ENCODE assay signal across 22 mouse cellular contexts in the genomic region with DNA sequence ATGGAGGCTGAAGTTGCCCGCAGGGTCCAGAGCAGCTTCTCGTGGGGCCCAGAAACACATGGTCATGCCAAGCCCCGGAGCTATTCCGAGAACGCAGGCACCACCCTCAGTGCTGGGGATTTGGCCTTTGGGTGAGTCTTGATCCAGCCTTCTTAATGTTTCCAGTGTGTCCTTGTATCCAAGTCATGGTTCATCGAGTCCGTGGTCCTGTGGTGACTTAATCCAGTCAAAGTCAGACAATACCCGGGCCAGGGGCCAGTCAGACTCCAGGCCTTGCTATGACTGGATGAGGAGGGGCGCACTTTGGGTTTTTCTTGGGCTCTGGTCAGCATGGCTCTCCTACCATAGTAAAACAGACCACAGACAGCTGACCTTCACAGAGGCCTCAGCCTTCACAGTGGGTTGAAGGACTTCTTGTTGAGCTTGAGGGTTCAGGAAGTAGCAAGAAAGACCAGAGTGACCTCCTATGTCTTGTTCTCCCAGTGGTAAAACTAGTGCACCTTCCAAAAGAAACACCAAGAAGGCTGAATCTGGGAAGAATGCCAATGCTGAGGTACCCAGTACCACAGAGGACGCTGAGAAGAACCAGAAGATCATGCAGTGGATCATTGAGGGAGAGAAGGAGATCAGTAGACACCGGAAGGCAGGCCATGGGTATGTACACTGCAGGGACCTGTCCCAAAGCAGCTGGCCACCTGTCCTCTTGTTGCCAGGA. TPM values are rescaled to one million over a fixed set of nuclear protein-coding genes. Genes with fewer than 3 reads are reported as not detected.
A peak's percentile ranks its signal among the peaks of the same experiment; 100 is the strongest.
DNase-seq lines count a peak whose midpoint lies in the region; ATAC-seq and TF ChIP-seq lines count a peak whose summit lies in the region.
"Had no signal": no experiment of that assay in that cellular context is flagged by ENCODE, and none has a peak within 500 bp of the region (broad histone marks: within the 10 kb centered on the region; RNA-seq: fewer than 3 reads in every experiment).

No protein-coding gene starts in this region.

- no peak overlapping the region for H3K27ac ChIP-seq in kidney, adult 2 months (ENCODE audit: insufficient read depth, low read depth, low read length)
- no peak overlapping the region for H3K27ac ChIP-seq in kidney, embryonic 14.5 days (ENCODE audit: low read depth, low read length)

- ATAC-seq in kidney, embryonic 14.5 days (ENCODE audit: low FRiP score, low TSS enrichment), result no peak
- ATAC-seq: activated CD4-positive, CD25-positive, alpha-beta regulatory T cell, adult 4 months; CD4-positive, CD25-positive, alpha-beta regulatory T cell, adult 4 months; Patski had no signal

- no peak overlapping the region for H3K9ac ChIP-seq in kidney, embryonic 14.5 days (ENCODE audit: low read depth, low read length)

- H3K27me3 ChIP-seq in kidney, adult 2 months (replicated peaks; ENCODE audit: control insufficient read depth, insufficient read depth, low read length), result no peaks in the 10 kb centered on the region
- H3K27me3 ChIP-seq in kidney, embryonic 14.5 days (ENCODE audit: control insufficient read depth, insufficient read depth, low read length), result no peaks in the 10 kb centered on the region
- H3K27me3 ChIP-seq: CH12.LX, Patski had no signal

- H3K36me3 ChIP-seq in kidney, adult 2 months (ENCODE audit: control insufficient read depth, insufficient read depth, low read length), result peaks cover 2% of the 10 kb centered on the region
- H3K36me3 ChIP-seq in kidney, embryonic 14.5 days (ENCODE audit: control insufficient read depth, insufficient read depth, low read length), result peaks cover 92% of the 10 kb centered on the region

- no peak for TF ChIP-seq CTCF in kidney, adult 2 months (conservative IDR thresholded peaks at IDR 0.05; ENCODE audit: insufficient read depth, insufficient read length, low read depth, low read length)

- 65% methylated on average over 11 of the region's 11 CpGs for WGBS in kidney, adult 2 months
- 97% methylated on average over 11 of the region's 11 CpGs for WGBS in kidney, embryonic 14.5 days

- peaks cover 7% of the 10 kb centered on the region; the same call in 1 of the 2 replicates for H3K4me1 ChIP-seq in kidney, adult 2 months (ENCODE audit: control insufficient read depth, insufficient read depth, low read length)
- H3K4me1 ChIP-seq in kidney, embryonic 14.5 days (ENCODE audit: control insufficient read depth, insufficient read depth, low read length), result no peaks in the 10 kb centered on the region

- H3K4me3 ChIP-seq in kidney, adult 2 months (ENCODE audit: insufficient read depth, low read depth, low read length), result no peak overlapping the region
- H3K4me3 ChIP-seq in kidney, embryonic 14.5 days (ENCODE audit: low read length), result no peak overlapping the region

- DNase-seq in kidney, adult 2 months, result peak; percentile 63
- DNase-seq in kidney, adult 18-20 months, result no peak
- DNase-seq in kidney, adult 9 months, result peak; percentile 47
- peak; percentile 20 for DNase-seq in adipocyte (ENCODE audit: low spot score)
- DNase-seq in gonadal fat pad, adult 2 months (ENCODE audit: low read depth), result peak; percentile 80
- DNase-seq in spleen, postnatal 14 days (ENCODE audit: low spot score in 2 of 2), result no peak
- no peak for DNase-seq in gastrocnemius, postnatal 4 days (ENCODE audit: low spot score in 2 of 2)
- DNase-seq: adrenal gland, adult 2 months; adrenal gland, adult 8-10 months; adrenal gland, postnatal 10 days; adrenal gland, postnatal 14 days; adrenal gland, postnatal 25 days; adrenal gland, postnatal 36 days; B cell, adult 2 months had no signal

- TF ChIP-seq POLR2A in kidney, adult 2 months (IDR thresholded peaks at IDR 0.05; ENCODE audit: low read depth, low read length), result no peak

- H3K4me2 ChIP-seq in kidney, embryonic 14.5 days (replicated peaks; ENCODE audit: low read depth, low read length), result no peak overlapping the region

- H3K9me3 ChIP-seq in kidney, embryonic 14.5 days (ENCODE audit: control insufficient read depth, low read length), result no peaks in the 10 kb centered on the region
- H3K9me3 ChIP-seq: G1E had no signal

RNA-seq across cellular contexts. Expression of a gene that starts 10.6 kb away (rescaled TPM):
- 0.20 and 0.37 TPM in 2 replicates for polyA plus RNA-seq in kidney, adult 2 months (2012; rRNA removed)
- polyA plus RNA-seq in kidney, embryonic 14.5 days (2014; fragmentation: Nextera tagmentation; extraction: Ambion mirVana), result 0.38 and 0.46 TPM in 2 replicates
- 0.15 TPM in 1 of 2 replicates, not detected in the other for polyA plus RNA-seq in gonadal fat pad, adult 2 months (2012; rRNA removed)
- total RNA-seq in gastrocnemius, postnatal 4 days (2021), result under 1 TPM in 1 of 2 experiments, not detected in 1; 0.21 TPM
- polyA plus RNA-seq: activated CD4-positive, CD25-positive, alpha-beta regulatory T cell, adult 4 months; CD4-positive, CD25-positive, alpha-beta regulatory T cell, adult 4 months had no signal

RNA-seq across cellular contexts. Expression of a gene that starts 14.5 kb away (rescaled TPM):
- polyA plus RNA-seq in kidney, adult 2 months (2012; rRNA removed), result 25.0 and 32.0 TPM in 2 replicates
- 5.2 and 5.9 TPM in 2 replicates for polyA plus RNA-seq in kidney, embryonic 14.5 days (2014; fragmentation: Nextera tagmentation; extraction: Ambion mirVana)
- 27.1 and 28.9 TPM in 2 replicates for polyA plus RNA-seq in gonadal fat pad, adult 2 months (2012; rRNA removed)
- total RNA-seq in gastrocnemius, postnatal 4 days (2021), result 1 to 10 TPM in 1 of 2 experiments, under 1 TPM in 1; 0.65 to 1.3 TPM
- polyA plus RNA-seq: C2C12 had no signal

RNA-seq across cellular contexts. Expression of a gene that starts 19.3 kb away (rescaled TPM):
- polyA plus RNA-seq in kidney, adult 2 months (2012; rRNA removed), result 3.4 and 4.4 TPM in 2 replicates
- polyA plus RNA-seq in kidney, embryonic 14.5 days (2014; fragmentation: Nextera tagmentation; extraction: Ambion mirVana), result 6.3 and 6.9 TPM in 2 replicates
- 3.2 and 3.3 TPM in 2 replicates for polyA plus RNA-seq in gonadal fat pad, adult 2 months (2012; rRNA removed)
- 1 to 10 TPM; 3.7 to 4.2 TPM for total RNA-seq in gastrocnemius, postnatal 4 days (2021)
- polyA plus RNA-seq: activated CD4-positive, CD25-positive, alpha-beta regulatory T cell, adult 4 months; CD4-positive, CD25-positive, alpha-beta regulatory T cell, adult 4 months had no signal

RNA-seq across cellular contexts. Expression of a gene that starts 49.8 kb away (rescaled TPM):
- 16.3 and 18.5 TPM in 2 replicates for polyA plus RNA-seq in kidney, adult 2 months (2012; rRNA removed)
- 8.9 and 10.2 TPM in 2 replicates for polyA plus RNA-seq in kidney, embryonic 14.5 days (2014; fragmentation: Nextera tagmentation; extraction: Ambion mirVana)
- 16.8 and 19.5 TPM in 2 replicates for polyA plus RNA-seq in gonadal fat pad, adult 2 months (2012; rRNA removed)
- 10 to 100 TPM; 28.5 to 29.5 TPM for total RNA-seq in gastrocnemius, postnatal 4 days (2021)

RNA-seq across cellular contexts. Expression of a gene that starts 55.8 kb away (rescaled TPM):
- polyA plus RNA-seq in kidney, adult 2 months (2012; rRNA removed), result 112 and 124 TPM in 2 replicates
- polyA plus RNA-seq in kidney, embryonic 14.5 days (2014; fragmentation: Nextera tagmentation; extraction: Ambion mirVana), result 27.9 and 40.4 TPM in 2 replicates
- 67.7 and 87.0 TPM in 2 replicates for polyA plus RNA-seq in gonadal fat pad, adult 2 months (2012; rRNA removed)
- 10 to 100 TPM; 50.2 to 55.7 TPM for total RNA-seq in gastrocnemius, postnatal 4 days (2021)
- total RNA-seq: MEL had no signal

Comparison
In these comparisons a context has a peak if more than half of its experiments do, and no peak if none do; other contexts are left out.
1. DNase-seq: peak in kidney, adult 2 months (single experiment), kidney, adult 9 months (single experiment), adipocyte (single experiment) and gonadal fat pad, adult 2 months (single experiment); none in kidney, adult 18-20 months (single experiment), spleen, postnatal 14 days (0 of 2) and gastrocnemius, postnatal 4 days (0 of 2).